In genomic region chr4:136918834-136919233, GRCm38 (mm10) we compare ENCODE assay signal across 17 mouse cellular contexts. TPM values are rescaled to one million over a fixed set of nuclear protein-coding genes. Genes with fewer than 3 reads are reported as not detected.
"Had no signal": no experiment of that assay in that cellular context is flagged by ENCODE, and none has a peak within 500 bp of the region (broad histone marks: within the 10 kb centered on the region; RNA-seq: fewer than 3 reads in every experiment).

No protein-coding gene starts in this region.

- DNase-seq: retina, postnatal 1 day; right cerebral cortex, adult 18-20 months; right cerebral cortex, postnatal 14 days; right cerebral cortex, postnatal 25 days; right cerebral cortex, postnatal 4 days; spleen, adult 18-20 months; thymus, adult 18-20 months; thymus, adult 2 months; thymus, postnatal 14 days; thymus, postnatal 25 days; thymus, postnatal 36 days; thymus, postnatal 4 days had no signal

- H3K27ac ChIP-seq: neural tube, embryonic 13.5 days; neural tube, embryonic 15.5 days; stomach, embryonic 15.5 days; stomach, postnatal 0 days had no signal

- H3K9me3 ChIP-seq: neural tube, embryonic 13.5 days; neural tube, embryonic 15.5 days; stomach, embryonic 15.5 days had no signal

- H3K4me1 ChIP-seq: stomach, embryonic 15.5 days had no signal

- H3K36me3 ChIP-seq: neural tube, embryonic 13.5 days; neural tube, embryonic 15.5 days; stomach, embryonic 15.5 days had no signal

- H3K9ac ChIP-seq: neural tube, embryonic 13.5 days; neural tube, embryonic 15.5 days; stomach, embryonic 15.5 days had no signal

- H3K27me3 ChIP-seq: stomach, embryonic 15.5 days had no signal

- H3K4me2 ChIP-seq: neural tube, embryonic 13.5 days; neural tube, embryonic 15.5 days; stomach, embryonic 15.5 days had no signal

- H3K4me3 ChIP-seq: neural tube, embryonic 13.5 days; neural tube, embryonic 15.5 days; stomach, embryonic 15.5 days had no signal

RNA-seq across cellular contexts. Expression of gene C1qa, which starts 20.2 kb away (rescaled TPM):
- total RNA-seq: neutrophil, adult 5-6 weeks had no signal

RNA-seq across cellular contexts. Expression of gene C1qc, which starts 26.0 kb away (rescaled TPM):
- total RNA-seq: neutrophil, adult 5-6 weeks had no signal

RNA-seq across cellular contexts. Expression of gene C1qb, which starts 32.8 kb away (rescaled TPM):
- total RNA-seq: neutrophil, adult 5-6 weeks had no signal

RNA-seq across cellular contexts. Expression of gene Epha8, which starts 37.8 kb away (rescaled TPM):
- total RNA-seq: neutrophil, adult 5-6 weeks had no signal
